Mouse (Mus musculus) lung, embryonic 14.5 days (tissue): ENCODE data around the gene Sept12. TPM values are rescaled to one million over a fixed set of nuclear protein-coding genes. Genes with fewer than 3 reads are reported as not detected.

Experiments
- ATAC-seq: fragments of 200-750 bp; cut with Nextera tagmentation; 2 replicates; pipeline ENCODE4 v1.8.0; 2017; ENCODE audit warnings: mild to moderate bottlenecking, moderate TSS enrichment, moderate library complexity; ENCODE audit not compliant: insufficient read depth
- DNase-seq: peaks from one replicate; pipeline ENCODE4 v3.0.0-alpha.2; 2015
- H3K27ac ChIP-seq: fragments of 300-500 bp; sonication (generic); 2 replicates; pipeline ENCODE4 v1.5.1; 2014; ENCODE audit warnings: low read depth, mild to moderate bottlenecking, moderate library complexity
- H3K27me3 ChIP-seq: fragments of 300-500 bp; sonication (generic); 2 replicates; pipeline ENCODE4 v1.6.1; 2014; ENCODE audit warnings: low read length, control low read depth; ENCODE audit not compliant: insufficient read depth
- H3K36me3 ChIP-seq: fragments of 300-500 bp; sonication (generic); 2 replicates; pipeline ENCODE4 v1.6.1; 2014; ENCODE audit warnings: control low read depth; ENCODE audit not compliant: insufficient read depth
- H3K4me1 ChIP-seq: fragments of 300-500 bp; sonication (generic); 2 replicates; pipeline ENCODE4 v1.6.1; 2014; ENCODE audit warnings: antibody characterized with exemption, control low read depth; ENCODE audit not compliant: insufficient read depth
- H3K4me2 ChIP-seq: fragments of 300-500 bp; sonication (generic); 2 replicates; pipeline ENCODE4 v1.6.1; 2014; ENCODE audit warnings: mild to moderate bottlenecking
- H3K4me3 ChIP-seq: fragments of 300-500 bp; sonication (generic); 2 replicates; pipeline ENCODE4 v1.5.1; 2014; ENCODE audit warnings: low read depth, low read length
- H3K9ac ChIP-seq: fragments of 300-500 bp; sonication (generic); 2 replicates; pipeline ENCODE4 v1.6.1; 2014
- H3K9me3 ChIP-seq: fragments of 300-500 bp; sonication (generic); 2 replicates; pipeline ENCODE4 v1.6.1; 2016; ENCODE audit warnings: low read depth, low read length, control low read depth
- CTCF ChIP-seq: IDR thresholded peaks from 2 replicates; pipeline ENCODE4 v1.5.1; 2016; ENCODE audit warnings: antibody characterized with exemption, low read depth
- WGBS: fragments of 180-500 bp; shearing (Covaris S2); extraction: QIAGEN DNeasy Blood & Tissue Kit; methylation state at CpG from one replicate; pipeline ENCODE4 v1.1.7; 2014; 5-methylcytosine and 5-hydroxymethylcytosine counted together
- polyA plus RNA-seq: library from polyadenylated mRNA; unstranded; fragments of >200 nt; fragmentation: Nextera tagmentation; extraction: Ambion mirVana; gene quantifications from 2 replicates; pipeline ENCODE4 v1.2.1, GENCODE M21; 2014

Gene Sept12
- polyA plus RNA-seq, 1 experiment from 2014 or later, result 0.14 TPM

DNA sequence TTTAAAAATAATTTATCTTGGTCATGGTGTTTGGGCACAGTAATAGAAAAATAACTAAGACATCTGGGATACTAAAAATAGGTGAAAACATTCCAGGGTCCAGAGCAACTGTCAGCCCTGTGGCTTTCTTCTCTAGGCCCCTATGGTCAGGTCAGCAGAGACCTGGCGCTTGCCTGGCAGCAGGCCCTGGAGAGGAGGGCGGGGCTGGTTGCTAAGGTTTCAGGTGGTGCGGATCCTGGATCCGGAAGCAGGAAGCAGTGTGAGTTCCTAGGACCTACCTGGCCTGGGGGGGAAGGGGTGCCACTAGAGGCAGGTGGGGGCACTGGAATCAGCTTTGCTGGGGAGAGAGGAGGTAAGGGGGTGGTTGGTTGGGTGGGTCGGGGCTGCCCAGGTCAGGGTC, 9.4 kb upstream of the Sept12 start, which contains the start of gene Smim22:
Gene Smim22 (plus strand): TSS at position 222 of the 400 bp plus-strand sequence.
- peak; percentile 61 for DNase-seq
- 46% methylated on average over 5 of the region's 5 CpGs for WGBS
- ATAC-seq, result peak; percentile 50; the same call in 1 of the 2 replicates
- peak within 1 kb of the TSS; percentile 16; the same call in 1 of the 2 replicates for H3K4me3 ChIP-seq
- no peaks in the 10 kb centered on the region for H3K4me1 ChIP-seq
- TF ChIP-seq CTCF, result no peak
- no peak within 1 kb of the TSS for H3K27ac ChIP-seq
- no peaks in the 10 kb centered on the region for H3K9me3 ChIP-seq
- H3K27me3 ChIP-seq, result no peaks in the 10 kb centered on the region
- no peak within 1 kb of the TSS for H3K9ac ChIP-seq
- 0 out of 2 replicates have a peak, but pooled peaks cover 6% of the 10 kb centered on the region for H3K36me3 ChIP-seq
- H3K4me2 ChIP-seq, result peak within 1 kb of the TSS; percentile 51

GRCm38 (mm10) chr16:5000611-5001010, 3.0 kb upstream of the Sept12 start:
- no peak for ATAC-seq
- Histone ChIP-seq H3K27ac (no peak overlapping the region), H3K36me3 (no peaks in the 10 kb centered on the region), H3K4me3 (no peak overlapping the region), H3K4me2 (no peak overlapping the region), H3K9ac (no peak overlapping the region), H3K9me3 (no peaks in the 10 kb centered on the region), H3K27me3 (no peaks in the 10 kb centered on the region), H3K4me1 (no peaks in the 10 kb centered on the region)
- DNase-seq, result no peak
- no peak for TF ChIP-seq CTCF
- 49% methylated on average over 3 of the region's 3 CpGs for whole genome bisulfite sequencing

GRCm38 (mm10) chr16:4998984-4999383, 1.3 kb upstream of the Sept12 start:
- no peak overlapping the region for H3K4me3 ChIP-seq
- H3K36me3 ChIP-seq, result no peaks in the 10 kb centered on the region
- no peak for TF ChIP-seq CTCF
- DNase-seq, result no peak
- H3K4me2 ChIP-seq, result no peak overlapping the region
- WGBS, result 42% methylated on average over 1 of the region's 1 CpGs
- no peaks in the 10 kb centered on the region for H3K9me3 ChIP-seq
- no peak overlapping the region for H3K9ac ChIP-seq
- H3K4me1 ChIP-seq, result no peaks in the 10 kb centered on the region
- no peak overlapping the region for H3K27ac ChIP-seq
- ATAC-seq, result no peak
- H3K27me3 ChIP-seq, result no peaks in the 10 kb centered on the region

GRCm38 (mm10) chr16:4993276-4993675, 4.4 kb downstream of the Sept12 start:
- no peaks in the 10 kb centered on the region for H3K4me1 ChIP-seq
- H3K9ac ChIP-seq, result no peak overlapping the region
- H3K9me3 ChIP-seq, result no peaks in the 10 kb centered on the region
- H3K36me3 ChIP-seq, result no peaks in the 10 kb centered on the region
- DNase-seq (no peak), ATAC-seq (no peak)
- H3K27ac ChIP-seq, result no peak overlapping the region
- 81% methylated on average over 4 of the region's 4 CpGs for WGBS
- H3K27me3 ChIP-seq, result no peaks in the 10 kb centered on the region
- no peak for TF ChIP-seq CTCF
- no peak overlapping the region for H3K4me2 ChIP-seq
- H3K4me3 ChIP-seq, result no peak overlapping the region

GRCm38 (mm10) chr16:4984717-4985116, 12.9 kb downstream of the Sept12 start:
- Histone ChIP-seq H3K4me3 (no peak overlapping the region), H3K9ac (no peak overlapping the region), H3K4me1 (no peaks in the 10 kb centered on the region), H3K9me3 (no peaks in the 10 kb centered on the region), H3K4me2 (no peak overlapping the region), H3K27me3 (no peaks in the 10 kb centered on the region), H3K27ac (no peak overlapping the region), H3K36me3 (no peaks in the 10 kb centered on the region)
- no peak for TF ChIP-seq CTCF
- no peak for DNase-seq
- 89% methylated on average over 12 of the region's 12 CpGs for WGBS
- no peak for ATAC-seq

- Histone ChIP-seq H3K27me3 (no peaks in the 10 kb centered on the region), H3K4me2 (no peak overlapping the region), H3K4me3 (no peak overlapping the region), H3K9me3 (no peaks in the 10 kb centered on the region), H3K9ac (no peak overlapping the region), H3K36me3 (no peaks in the 10 kb centered on the region), H3K27ac (no peak overlapping the region), H3K4me1 (no peaks in the 10 kb centered on the region)
- WGBS, result 76% methylated on average over 4 of the region's 4 CpGs
- ATAC-seq, result no peak
- TF ChIP-seq CTCF, result peak; percentile 66
- peak; percentile 68 for DNase-seq
Measured at GRCm38 (mm10) chr16:4979755-4980380, 17.8 kb downstream of the Sept12 start.

- H3K4me1 ChIP-seq, result no peaks in the 10 kb centered on the region
- no peak overlapping the region for H3K4me3 ChIP-seq
- H3K9ac ChIP-seq, result no peak overlapping the region
- no peaks in the 10 kb centered on the region for H3K9me3 ChIP-seq
- no peaks in the 10 kb centered on the region for H3K36me3 ChIP-seq
- no peaks in the 10 kb centered on the region for H3K27me3 ChIP-seq
- TF ChIP-seq CTCF, result no peak
- no peak for ATAC-seq
- 39% methylated on average over 5 of the region's 5 CpGs for WGBS
- no peak overlapping the region for H3K4me2 ChIP-seq
- H3K27ac ChIP-seq, result no peak overlapping the region
- peak; percentile 20 for DNase-seq
Measured at GRCm38 (mm10) chr16:4978275-4979051, 19.2 kb downstream of the Sept12 start.
